Mouse (Mus musculus): ENCODE measurements around the gene Gm21256.
"Not testable (repeated sequence)": the region's sequence is repeated elsewhere in the genome, so short reads cannot be mapped to it uniquely, and the experiment has no call there.

The Gm21256 gene

GRCm38 (mm10) chrY:47450660-47451059, at the start of gene Gm21256:
Gene Gm21256, plus strand, starts transcription at chrY:47450960.
- not testable (repeated sequence) for DNase-seq (ENCODE audit: low read depth, low spot score)

Data from telencephalon, adult 2 months (tissue).